Mouse (Mus musculus): ENCODE measurements around the gene Arhgap22.

- TF ChIP-seq PAX5 (IDR thresholded peaks at IDR 0.05; ENCODE audit: low read length) (no peak), E2F4 (IDR thresholded peaks at IDR 0.05; ENCODE audit: insufficient replicate concordance, low read depth, low read length) (no peak), POLR2A (IDR thresholded peaks at IDR 0.05; ENCODE audit: low read depth, low read length) (no peak), MEF2A (IDR thresholded peaks at IDR 0.05; ENCODE audit: borderline replicate concordance, low read depth, low read length) (no peak), NRF1 (IDR thresholded peaks at IDR 0.05; ENCODE audit: low read depth, low read length) (no peak), CHD1 (IDR thresholded peaks at IDR 0.05; ENCODE audit: low read depth, low read length) (no peak), CTCF (conservative IDR thresholded peaks at IDR 0.05 in 1 of 2, IDR thresholded peaks at IDR 0.05 in 1 of 2; ENCODE audit: low read depth in 2 of 2, low read length in 2 of 2) (no peak)
These were observed 64.5 kb downstream of the Arhgap22 start for GRCm38 (mm10) chr14:33278374-33278773.

All from CH12.LX (cell line).